Mouse (Mus musculus) frontal cortex, postnatal 14 days (tissue): ENCODE results near the gene Mrps16.

ENCODE experiments used
- DNase-seq, 2 experiments: peaks; one replicate each; pipeline ENCODE4 v3.0.0; 2022; ENCODE audit warnings: low spot score in 2 of 2

The Mrps16 gene

DNA sequence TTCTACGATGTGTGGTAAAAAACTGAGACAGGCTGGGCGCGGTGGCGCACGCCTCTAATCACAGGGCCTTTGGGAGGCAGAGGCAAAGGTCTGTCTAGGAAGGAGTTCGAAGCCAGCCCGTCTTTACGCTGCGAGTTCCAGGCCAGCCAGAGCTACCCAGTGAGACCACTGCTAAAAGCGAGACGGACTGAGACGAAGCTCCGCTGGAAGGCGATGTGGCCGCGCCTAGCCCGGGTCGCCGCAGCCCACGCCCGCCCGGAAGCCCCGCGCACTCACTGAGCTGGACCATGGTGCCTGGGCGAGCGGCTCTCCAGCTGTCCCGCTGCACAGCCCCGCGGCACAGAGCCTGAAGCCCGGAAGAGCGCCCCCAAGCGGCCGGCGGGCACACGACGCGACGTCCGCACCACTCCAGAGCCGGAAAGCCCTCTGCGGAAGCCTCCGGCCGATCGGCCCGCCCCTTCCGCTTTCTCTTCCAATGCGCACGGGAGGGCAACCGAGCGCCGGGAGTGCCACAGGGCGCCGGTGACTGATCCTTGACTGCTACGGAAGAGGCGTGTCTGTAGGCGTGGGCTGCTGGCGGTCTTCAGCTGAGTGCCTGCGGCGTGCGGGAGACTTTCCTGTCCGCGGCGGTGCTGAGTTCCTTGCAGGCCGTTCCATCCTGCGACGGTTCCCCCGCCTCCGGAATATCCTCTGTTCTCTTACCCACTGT is at the start of gene Mrps16:
TSS of gene Mrps16 (minus strand) at position 430 of the 709 bp plus-strand sequence.
- peak; percentile 89 to 90 for DNase-seq

- no peak for DNase-seq
Measured at GRCm38 (mm10) chr14:20442252-20442651, 48.8 kb upstream of the Mrps16 start.

- no peak for DNase-seq
Measured at GRCm38 (mm10) chr14:20436976-20437375, 43.5 kb upstream of the Mrps16 start.

- DNase-seq = no peak
Measured at GRCm38 (mm10) chr14:20432420-20432819, 39.0 kb upstream of the Mrps16 start.

DNA sequence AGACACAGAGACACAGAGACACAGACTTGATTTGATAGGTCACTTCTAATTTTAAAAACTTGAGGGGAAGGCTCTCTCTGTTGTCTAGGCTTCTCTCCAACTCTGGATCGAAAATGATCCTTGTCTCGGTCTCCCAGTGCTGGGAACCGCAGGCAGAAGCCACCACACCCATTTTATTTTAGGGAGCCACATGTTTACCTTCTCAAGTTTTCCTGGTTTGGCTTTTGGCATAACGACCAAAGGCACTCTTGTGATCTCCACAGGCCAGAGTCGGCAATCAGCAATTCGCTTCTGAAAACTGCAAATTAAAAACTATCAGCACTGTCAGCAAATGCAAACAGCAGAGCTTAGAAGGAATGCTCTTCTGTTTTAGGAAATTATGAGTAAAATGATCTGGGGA is 38.3 kb upstream of the Mrps16 start:
- no peak for DNase-seq

- DNase-seq = no peak
Measured at GRCm38 (mm10) chr14:20429833-20430232, 36.4 kb upstream of the Mrps16 start.

DNA sequence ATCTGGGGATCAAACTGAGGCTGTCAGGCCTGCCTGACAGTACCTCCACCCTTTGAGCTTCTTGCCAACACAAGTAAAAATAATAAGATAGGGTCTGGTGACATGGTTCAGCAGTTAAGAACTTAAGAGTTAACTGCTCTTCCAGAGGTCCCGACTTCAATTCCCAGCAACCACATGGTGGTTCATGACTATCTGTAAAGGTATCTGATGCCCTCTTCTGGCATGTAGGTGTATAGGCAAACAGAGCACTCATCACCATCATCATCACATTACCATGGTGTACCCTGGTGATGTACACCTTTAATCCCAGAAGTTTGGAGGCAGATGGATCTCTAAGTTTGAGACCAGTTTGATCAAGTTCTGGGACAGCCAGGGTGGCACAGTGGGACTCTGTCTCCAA is 35.2 kb upstream of the Mrps16 start:
- no peak for DNase-seq

DNA sequence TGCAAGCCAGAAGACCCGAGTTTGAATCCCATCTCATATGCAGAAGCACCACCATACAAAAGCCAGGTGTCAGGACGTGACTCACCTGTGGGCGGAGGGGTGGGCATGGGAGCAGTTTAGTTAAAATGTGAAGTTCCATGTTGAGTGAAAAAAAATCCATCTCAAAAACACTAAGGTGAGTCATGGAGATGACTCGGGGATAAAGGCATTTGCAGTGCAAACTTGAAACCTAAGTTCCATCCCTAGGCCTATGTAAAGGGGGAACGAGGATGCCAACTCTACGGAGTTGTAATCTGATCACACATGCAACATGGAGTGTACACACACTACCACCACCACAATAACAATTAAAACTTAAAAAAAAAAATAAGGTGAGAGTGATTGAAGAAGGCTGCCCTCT is 29.6 kb upstream of the Mrps16 start:
- DNase-seq = no peak

- DNase-seq = no peak
Measured at GRCm38 (mm10) chr14:20422257-20422656, 28.8 kb upstream of the Mrps16 start.

DNA sequence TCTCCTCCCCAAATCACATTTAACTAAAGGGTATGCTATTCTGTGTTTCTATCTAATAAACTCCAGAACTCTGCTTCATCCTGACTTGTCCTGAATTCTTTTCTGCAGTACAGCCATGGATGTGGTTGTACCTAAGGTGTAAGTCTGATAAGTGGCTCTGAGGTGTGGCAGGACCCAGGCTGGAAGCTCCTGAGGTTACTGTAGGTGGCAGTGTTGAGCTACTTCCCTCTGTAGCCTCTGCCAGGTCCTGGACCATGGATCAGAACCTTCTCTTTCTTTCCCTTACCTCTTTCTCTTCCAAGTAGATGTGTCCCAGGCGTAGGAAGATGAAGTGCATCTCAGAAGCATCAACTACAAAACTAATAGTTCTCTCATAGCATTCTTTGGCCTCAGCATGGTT is 6.6 kb upstream of the Mrps16 start:
- no peak for DNase-seq

- no peak for DNase-seq
Measured at GRCm38 (mm10) chr14:20398864-20399263, 5.4 kb upstream of the Mrps16 start.

DNA sequence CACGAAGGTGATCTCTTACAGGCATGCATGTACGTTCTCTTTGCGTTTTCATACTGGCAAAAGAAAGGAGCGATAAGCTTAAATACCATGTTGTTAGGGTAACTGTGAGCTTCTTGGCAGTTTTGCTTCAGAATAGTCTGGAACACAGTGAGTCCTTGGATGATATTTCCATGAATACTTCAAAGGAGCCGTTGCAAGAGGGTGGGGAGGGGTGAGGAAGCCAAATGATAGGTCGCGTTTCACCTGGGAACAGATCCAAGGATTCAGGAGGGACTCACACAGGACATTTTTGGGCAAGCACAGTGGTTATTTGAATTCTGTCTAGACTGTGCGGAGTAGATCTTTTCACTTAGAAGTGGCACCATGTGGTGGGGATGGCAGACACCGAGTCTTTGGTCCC is 3.8 kb upstream of the Mrps16 start:
- no peak for DNase-seq

GRCm38 (mm10) chr14:20392326-20392725 is 1.1 kb downstream of the Mrps16 start:
- no peak for DNase-seq

GRCm38 (mm10) chr14:20389446-20390079 is 3.9 kb downstream of the Mrps16 start:
- no peak for DNase-seq

- peak; percentile 89 to 94 for DNase-seq
Measured at GRCm38 (mm10) chr14:20388441-20389129, 4.8 kb downstream of the Mrps16 start, which contains the start of gene Dnajc9. Gene Dnajc9, minus strand, starts transcription at chr14:20388910.

DNA sequence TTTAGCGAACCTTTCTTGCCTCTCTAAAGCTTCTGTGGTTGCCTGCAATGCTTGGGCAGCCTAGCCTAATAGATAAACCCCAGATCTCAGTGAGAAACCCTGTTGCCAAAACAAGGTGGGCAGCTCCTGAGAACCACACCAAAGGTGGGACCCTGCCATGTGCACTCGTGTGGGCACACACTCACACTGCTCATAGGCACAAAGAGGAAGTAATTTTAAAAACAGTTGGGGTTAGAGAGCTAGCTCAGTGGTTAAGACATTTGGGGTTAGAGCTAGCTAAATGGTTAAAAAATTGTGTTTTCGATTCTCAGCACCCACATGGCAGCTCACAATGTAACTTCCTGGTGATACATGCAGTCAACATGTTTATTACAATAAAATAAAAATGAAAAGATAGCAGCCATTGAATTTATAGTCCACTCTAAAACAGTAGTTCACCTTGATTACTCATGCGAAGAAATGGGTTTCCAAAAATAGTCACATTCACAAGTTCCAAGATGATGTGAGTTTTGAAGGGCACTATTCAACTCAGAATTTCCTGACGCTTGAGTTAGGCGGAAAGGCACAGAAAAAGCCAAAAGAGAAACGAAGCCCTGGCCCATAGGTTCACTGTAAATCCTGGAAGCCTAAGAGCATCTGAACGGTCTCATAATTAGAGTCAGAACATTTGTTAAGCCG is 13.5 kb downstream of the Mrps16 start:
- DNase-seq = no peak

- DNase-seq = no peak
Measured at GRCm38 (mm10) chr14:20379087-20379640, 14.3 kb downstream of the Mrps16 start.

DNA sequence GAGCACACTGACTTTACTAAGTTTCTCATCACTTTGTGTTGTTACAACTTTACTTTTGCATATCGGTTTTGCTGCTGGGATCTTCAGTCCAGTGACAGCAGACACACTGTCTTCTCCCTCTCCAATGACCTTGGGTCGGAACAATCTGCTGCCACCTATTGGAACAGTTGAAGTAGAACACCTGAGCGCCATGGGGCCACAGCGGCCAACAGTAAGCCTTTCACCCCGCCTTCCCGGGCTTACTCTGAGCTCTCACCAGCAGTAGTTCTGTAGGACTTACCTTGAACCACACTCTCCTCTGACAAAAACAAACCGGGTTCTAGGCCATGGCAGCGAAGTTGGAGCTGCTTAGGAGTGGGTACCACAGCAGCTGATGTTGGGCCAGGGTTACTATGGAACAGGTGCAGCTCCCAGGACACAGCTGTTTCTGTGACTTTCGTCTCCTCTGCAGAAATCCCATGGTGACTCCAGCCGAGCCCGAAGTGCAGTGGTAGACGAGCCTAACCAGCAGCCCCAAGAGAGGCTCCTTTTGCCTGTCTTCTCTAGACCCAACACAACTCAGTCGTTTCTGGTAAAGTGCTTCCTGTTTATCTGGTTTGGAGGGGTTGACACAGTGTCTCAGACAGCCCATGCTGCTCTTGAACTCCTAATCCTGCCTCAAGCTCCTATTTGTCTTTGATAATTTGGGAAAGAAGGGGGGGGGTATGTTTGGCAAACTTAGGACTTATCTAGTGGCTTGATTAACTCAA is 14.9 kb downstream of the Mrps16 start:
- no peak for DNase-seq

- DNase-seq = no peak
Measured at GRCm38 (mm10) chr14:20377112-20377521, 16.3 kb downstream of the Mrps16 start.

GRCm38 (mm10) chr14:20371854-20372253 is 21.6 kb downstream of the Mrps16 start:
- DNase-seq = no peak

DNA sequence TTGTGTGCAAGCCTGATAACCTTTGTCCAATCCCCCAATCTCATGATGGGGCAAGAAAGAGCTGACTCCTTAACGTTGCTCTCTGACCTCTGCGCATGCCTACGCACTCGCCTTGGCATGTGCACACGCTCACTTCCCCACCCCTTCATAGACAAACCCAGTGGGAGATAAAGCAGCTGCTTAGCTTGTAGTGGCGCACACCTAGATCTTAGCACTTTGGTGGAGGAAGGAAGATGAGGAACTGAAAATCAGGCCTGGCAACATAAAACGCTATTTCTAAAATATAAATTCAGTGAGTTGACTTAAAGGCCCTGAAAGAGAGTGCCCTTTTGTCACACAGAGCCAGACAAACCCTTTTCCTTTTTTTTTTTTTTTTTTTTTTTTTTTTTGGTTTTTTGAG is 22.6 kb downstream of the Mrps16 start:
- DNase-seq = no peak
